ENCODE assay signal across 12 mouse cellular contexts in the genomic region with DNA sequence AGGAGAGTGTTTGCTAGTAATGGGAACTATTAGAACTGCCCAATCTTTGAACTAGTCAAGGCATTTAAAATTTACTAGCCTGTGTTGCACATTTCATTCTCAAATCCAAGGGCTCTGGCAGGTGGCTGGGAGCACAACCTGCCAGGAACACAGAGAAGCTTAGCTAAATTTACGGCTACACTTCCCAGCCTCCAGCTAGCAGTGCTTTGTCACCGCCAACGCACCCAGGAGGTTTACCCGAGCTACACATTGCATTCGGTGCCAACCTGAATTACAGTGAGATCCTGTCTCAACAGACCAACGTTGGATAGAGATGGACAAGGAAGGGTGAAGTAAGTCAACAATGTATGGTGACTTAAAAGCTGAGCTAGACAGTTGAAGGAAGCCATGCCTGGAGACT. TPM values are rescaled to one million over a fixed set of nuclear protein-coding genes. Genes with fewer than 3 reads are reported as not detected.
"Had no signal": no experiment of that assay in that cellular context is flagged by ENCODE, and none has a peak within 500 bp of the region (broad histone marks: within the 10 kb centered on the region; RNA-seq: fewer than 3 reads in every experiment).

No protein-coding gene starts in this region.

- DNase-seq: lung, adult 2 months; lung, postnatal 10 days; lung, postnatal 4 days; midbrain, embryonic 14.5 days; retina, postnatal 1 day; right cerebral cortex, postnatal 25 days; right cerebral cortex, postnatal 4 days; spleen, adult 18-20 months; thymus, adult 2 months; thymus, postnatal 25 days; thymus, postnatal 4 days had no signal

RNA-seq across cellular contexts. Expression of a gene that starts 27.9 kb away (rescaled TPM):
- total RNA-seq: megakaryocyte, adult 5-6 weeks had no signal
